Mouse (Mus musculus) cerebellum, adult 2 months (tissue): ENCODE data around the gene Foxo6.

Experiments
- CTCF ChIP-seq: fragments of 200-500 bp; IDR thresholded peaks from 2 replicates; pipeline ENCODE4 v1.5.1; 2011; ENCODE audit warnings: low read depth, mild to moderate bottlenecking, control low read depth, low read length, moderate library complexity, borderline replicate concordance; ENCODE audit not compliant: insufficient read depth
- POLR2A ChIP-seq: fragments of 200-500 bp; IDR thresholded peaks from 2 replicates; pipeline ENCODE4 v1.6.1; 2011; ENCODE audit warnings: low read length, control low read depth, borderline replicate concordance; ENCODE audit not compliant: insufficient read depth

DNA sequence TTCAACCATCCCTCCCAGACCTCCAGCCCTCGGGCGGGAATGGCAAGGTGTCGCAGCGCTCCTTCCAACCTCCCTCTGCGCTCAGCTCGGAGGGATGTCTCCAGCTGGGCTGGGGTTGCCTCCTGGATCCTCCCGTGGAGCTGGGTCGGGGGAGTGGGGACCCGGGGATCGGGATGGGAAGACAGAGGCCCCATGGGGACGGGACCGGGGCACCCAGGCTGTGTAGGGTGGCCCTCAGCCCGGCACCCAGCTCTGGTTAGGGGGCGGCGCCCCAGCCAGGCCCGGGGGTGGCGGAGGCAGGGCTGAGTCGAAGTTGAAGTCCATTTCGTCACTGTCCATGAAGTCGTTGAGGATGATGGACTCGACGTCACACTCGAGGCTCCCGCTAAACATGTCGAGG is 19.5 kb downstream of the Foxo6 start:
- TF ChIP-seq POLR2A, result no peak
- TF ChIP-seq CTCF, result no peak
